In genomic region chr1:51349291-51349967, GRCm38 (mm10) we compare ENCODE assay signal across 19 mouse cellular contexts.
DNase-seq lines count a peak whose midpoint lies in the region; ATAC-seq lines count a peak whose summit lies in the region.
"Had no signal": no experiment of that assay in that cellular context is flagged by ENCODE, and none has a peak within 500 bp of the region (broad histone marks: within the 10 kb centered on the region; RNA-seq: fewer than 3 reads in every experiment).

No protein-coding gene starts in this region.

- peak overlapping the region; percentile 4; the same call in 1 of the 2 replicates for H3K27ac ChIP-seq in neural tube, embryonic 13.5 days (replicated peaks)
- H3K27ac ChIP-seq in midbrain, embryonic 13.5 days, result peak overlapping the region; percentile 64
- H3K27ac ChIP-seq in kidney, embryonic 16.5 days (ENCODE audit: low read length), result no peak overlapping the region
- H3K27ac ChIP-seq: embryonic facial prominence, embryonic 13.5 days; heart, embryonic 10.5 days; limb, embryonic 10.5 days; liver, embryonic 12.5 days; macrophage; neural tube, embryonic 12.5 days had no signal

- DNase-seq in cerebellum, postnatal 10 days, result peak; percentile 56 to 66
- DNase-seq in cerebellum, adult 11-12 months, result no peak
- no peak for DNase-seq in neural tube, embryonic 10.5 days (ENCODE audit: extremely low spot score, low spot score)
- DNase-seq in lung, adult 18-20 months, result no peak
- DNase-seq in lung, postnatal 36 days, result no peak
- DNase-seq: adrenal gland, adult 2 months; cerebellum, adult 9-11 months; lung, embryonic 14.5 days; right cerebral cortex, postnatal 25 days; thymus, adult 18-20 months had no signal

- 40% methylated on average over 7 of the region's 7 CpGs for WGBS in neural tube, embryonic 13.5 days
- WGBS in midbrain, embryonic 13.5 days, result 23% methylated on average over 7 of the region's 7 CpGs
- WGBS in kidney, embryonic 16.5 days, result 64% methylated on average over 7 of the region's 7 CpGs

- H3K4me3 ChIP-seq in neural tube, embryonic 13.5 days, result no peak overlapping the region
- H3K4me3 ChIP-seq in midbrain, embryonic 13.5 days (replicated peaks), result no peak overlapping the region
- H3K4me3 ChIP-seq in kidney, embryonic 16.5 days (ENCODE audit: low read length), result no peak overlapping the region
- H3K4me3 ChIP-seq: embryonic facial prominence, embryonic 13.5 days; heart, embryonic 10.5 days; limb, embryonic 10.5 days; liver, embryonic 12.5 days; neural tube, embryonic 12.5 days had no signal

- peaks cover 14% of the 10 kb centered on the region for H3K4me1 ChIP-seq in neural tube, embryonic 13.5 days (replicated peaks)
- H3K4me1 ChIP-seq in midbrain, embryonic 13.5 days (replicated peaks), result peaks cover 14% of the 10 kb centered on the region
- H3K4me1 ChIP-seq in kidney, embryonic 16.5 days (ENCODE audit: insufficient read depth, low read length), result no peaks in the 10 kb centered on the region
- H3K4me1 ChIP-seq: embryonic facial prominence, embryonic 13.5 days; heart, embryonic 10.5 days; limb, embryonic 10.5 days; liver, embryonic 12.5 days; neural tube, embryonic 12.5 days had no signal

- H3K36me3 ChIP-seq in neural tube, embryonic 13.5 days, result no peaks in the 10 kb centered on the region
- H3K36me3 ChIP-seq in midbrain, embryonic 13.5 days, result no peaks in the 10 kb centered on the region
- no peaks in the 10 kb centered on the region for H3K36me3 ChIP-seq in kidney, embryonic 16.5 days (ENCODE audit: insufficient read depth, low read length)
- H3K36me3 ChIP-seq: embryonic facial prominence, embryonic 13.5 days; heart, embryonic 10.5 days; limb, embryonic 10.5 days; liver, embryonic 12.5 days; neural tube, embryonic 12.5 days had no signal

- H3K27me3 ChIP-seq in neural tube, embryonic 13.5 days, result no peaks in the 10 kb centered on the region
- H3K27me3 ChIP-seq in midbrain, embryonic 13.5 days, result no peaks in the 10 kb centered on the region
- H3K27me3 ChIP-seq in kidney, embryonic 16.5 days (ENCODE audit: insufficient read depth, low read length), result no peaks in the 10 kb centered on the region
- H3K27me3 ChIP-seq: embryonic facial prominence, embryonic 13.5 days; liver, embryonic 12.5 days; neural tube, embryonic 12.5 days had no signal

- no peak for ATAC-seq in neural tube, embryonic 13.5 days (ENCODE audit: low read depth)
- ATAC-seq in midbrain, embryonic 13.5 days, result peak; percentile 89
- ATAC-seq in kidney, embryonic 16.5 days (ENCODE audit: low FRiP score, low TSS enrichment), result no peak
- ATAC-seq: liver, embryonic 12.5 days had no signal

- H3K4me2 ChIP-seq in neural tube, embryonic 13.5 days, result no peak overlapping the region
- no peak overlapping the region for H3K4me2 ChIP-seq in midbrain, embryonic 13.5 days (replicated peaks)
- H3K4me2 ChIP-seq in kidney, embryonic 16.5 days (replicated peaks; ENCODE audit: low read depth, low read length), result no peak overlapping the region
- H3K4me2 ChIP-seq: embryonic facial prominence, embryonic 13.5 days; liver, embryonic 12.5 days; lung, embryonic 14.5 days; neural tube, embryonic 12.5 days had no signal

- H3K9me3 ChIP-seq in neural tube, embryonic 13.5 days, result no peaks in the 10 kb centered on the region
- no peaks in the 10 kb centered on the region for H3K9me3 ChIP-seq in midbrain, embryonic 13.5 days
- H3K9me3 ChIP-seq in kidney, embryonic 16.5 days (ENCODE audit: low read length), result 0 out of 2 replicates have a peak, but pooled peaks cover 5% of the 10 kb centered on the region
- H3K9me3 ChIP-seq: embryonic facial prominence, embryonic 13.5 days; heart, embryonic 10.5 days; limb, embryonic 10.5 days; neural tube, embryonic 12.5 days had no signal

- no peak overlapping the region; the same call in 1 of the 2 replicates for H3K9ac ChIP-seq in neural tube, embryonic 13.5 days
- H3K9ac ChIP-seq in midbrain, embryonic 13.5 days (replicated peaks), result 0 out of 2 replicates have a peak overlapping the region, but pooled peaks have one; percentile 14
- H3K9ac ChIP-seq in kidney, embryonic 16.5 days (replicated peaks; ENCODE audit: low read length), result no peak overlapping the region
- H3K9ac ChIP-seq: embryonic facial prominence, embryonic 13.5 days; liver, embryonic 12.5 days; lung, embryonic 14.5 days; neural tube, embryonic 12.5 days had no signal

Comparison
In these comparisons a context has a peak if more than half of its experiments do, and no peak if none do; other contexts are left out.
1. DNase-seq: peak in cerebellum, postnatal 10 days (2 of 2); none in cerebellum, adult 11-12 months (single experiment), neural tube, embryonic 10.5 days (single experiment), lung, adult 18-20 months (0 of 2) and lung, postnatal 36 days (single experiment).